Mouse (Mus musculus) MEL (cell line): ENCODE measurements around the gene Gm49486. TPM values are rescaled to one million over a fixed set of nuclear protein-coding genes. Genes with fewer than 3 reads are reported as not detected.

Source experiments
- DNase-seq: peaks from one replicate; pipeline ENCODE4 v3.0.0; 2011; ENCODE audit warnings: low read depth, low spot score
- H3K27ac ChIP-seq: 2 replicates; pipeline ENCODE4 v1.5.1; 2012; ENCODE audit warnings: low read depth, mild to moderate bottlenecking, control low read depth, low read length, moderate library complexity; ENCODE audit not compliant: control insufficient read depth
- H3K27me3 ChIP-seq, 2 experiments: fragments of 150-350 bp in 1 of 2; sonication (generic) in 1 of 2; 2 replicates each; pipeline ENCODE4 v1.6.1; 2012; ENCODE audit warnings: low read length in 2 of 2, mild to moderate bottlenecking in 2 of 2, improper control_type of control experiment in 1 of 2, moderate library complexity in 1 of 2; ENCODE audit not compliant: insufficient read depth in 2 of 2, control insufficient read depth in 1 of 2
- H3K36me3 ChIP-seq, 2 experiments: 2 replicates each; pipeline ENCODE4 v1.6.1; 2012 to 2014; ENCODE audit warnings: low read length in 2 of 2, improper control_type of control experiment in 1 of 2, inconsistent platforms in 1 of 2, mild to moderate bottlenecking in 1 of 2; ENCODE audit not compliant: insufficient read depth in 2 of 2, control insufficient read depth in 1 of 2
- H3K4me1 ChIP-seq, 2 experiments: fragments of 150-350 bp in 1 of 2; sonication (generic) in 1 of 2; 2 replicates each; pipeline ENCODE4 v1.6.1; 2012; ENCODE audit warnings: low read length in 2 of 2, improper control_type of control experiment in 1 of 2, mild to moderate bottlenecking in 1 of 2; ENCODE audit not compliant: insufficient read depth in 2 of 2, control insufficient read depth in 1 of 2
- H3K4me3 ChIP-seq, 2 experiments: fragments of 150-350 bp in 1 of 2; sonication (generic) in 1 of 2; 2 replicates each; pipeline ENCODE4 v1.5.1; 2012; ENCODE audit warnings: low read depth in 2 of 2, low read length in 2 of 2, mild to moderate bottlenecking in 2 of 2, moderate library complexity in 2 of 2, control low read depth in 1 of 2, improper control_type of control experiment in 1 of 2; ENCODE audit not compliant: control insufficient read depth in 1 of 2, insufficient read depth in 1 of 2
- H3K79me2 ChIP-seq: 2 replicates; pipeline ENCODE4 v1.6.1; 2012; ENCODE audit warnings: mild to moderate bottlenecking, low read length, moderate library complexity; ENCODE audit not compliant: control insufficient read depth, poor library complexity, insufficient read depth
- H3K9ac ChIP-seq: 2 replicates; pipeline ENCODE4 v1.6.1; 2012; ENCODE audit warnings: low read depth, mild to moderate bottlenecking, control low read depth, low read length, moderate library complexity; ENCODE audit not compliant: control insufficient read depth, poor library complexity, severe bottlenecking
- H3K9me3 ChIP-seq: fragments of 150-350 bp; sonication (generic); replicated peaks from 2 replicates; pipeline ENCODE4 v1.6.1; 2012; ENCODE audit warnings: mild to moderate bottlenecking, low read length, improper control_type of control experiment, moderate library complexity; ENCODE audit not compliant: insufficient read depth
- ELF1 ChIP-seq: IDR thresholded peaks from 2 replicates; pipeline ENCODE4 v1.6.1; 2014; ENCODE audit warnings: low read depth, mild to moderate bottlenecking, inconsistent platforms, low read length, improper control_type of control experiment, moderate library complexity
- GABPA ChIP-seq: IDR thresholded peaks from 2 replicates; pipeline ENCODE4 v1.6.1; 2012; ENCODE audit warnings: low read depth, mild to moderate bottlenecking, inconsistent platforms, low read length, improper control_type of control experiment, moderate library complexity
- HCFC1 ChIP-seq: IDR thresholded peaks from 2 replicates; pipeline ENCODE4 v1.6.1; 2012; ENCODE audit warnings: low read depth, mild to moderate bottlenecking, inconsistent platforms, low read length, improper control_type of control experiment, moderate library complexity
- MAX ChIP-seq: IDR thresholded peaks from 2 replicates; pipeline ENCODE4 v1.6.1; 2011; ENCODE audit warnings: low read length, improper control_type of control experiment
- MYC ChIP-seq: IDR thresholded peaks from 2 replicates; pipeline ENCODE4 v1.6.1; 2011; ENCODE audit warnings: low read depth, mild to moderate bottlenecking, low read length, improper control_type of control experiment, moderate library complexity
- SIN3A ChIP-seq: IDR thresholded peaks from 2 replicates; pipeline ENCODE4 v1.6.1; 2012; ENCODE audit warnings: low read length, improper control_type of control experiment, inconsistent platforms
- TAL1 ChIP-seq: IDR thresholded peaks from 2 replicates; pipeline ENCODE4 v1.6.1; 2012; ENCODE audit warnings: mild to moderate bottlenecking, inconsistent platforms, low read length, moderate library complexity, mixed read lengths
- TBP ChIP-seq: IDR thresholded peaks from 2 replicates; pipeline ENCODE4 v1.8.0; 2011; ENCODE audit warnings: low read depth, low read length, improper control_type of control experiment
- USF1 ChIP-seq: IDR thresholded peaks from 2 replicates; pipeline ENCODE4 v1.6.1; 2014; ENCODE audit warnings: low read depth, mild to moderate bottlenecking, inconsistent platforms, low read length, improper control_type of control experiment, moderate library complexity
- USF2 ChIP-seq, 2 experiments: IDR thresholded peaks; 2 replicates each; pipeline ENCODE4 v1.6.1; 2011 to 2012; ENCODE audit warnings: improper control_type of control experiment in 2 of 2, low read length in 2 of 2, borderline replicate concordance in 1 of 2, inconsistent platforms in 1 of 2, low read depth in 1 of 2, mild to moderate bottlenecking in 1 of 2; ENCODE audit not compliant: insufficient read depth in 1 of 2
- ZMIZ1 ChIP-seq: IDR thresholded peaks from 2 replicates; pipeline ENCODE4 v1.6.1; 2012; ENCODE audit warnings: low read depth, mild to moderate bottlenecking, inconsistent platforms, low read length, improper control_type of control experiment, moderate library complexity
- polyA plus RNA-seq, 2 experiments: library from polyadenylated mRNA; stranded (reverse) in 1 of 2; unstranded in 1 of 2; fragments of >175 nt in 1 of 2; fragments of >200 nt in 1 of 2; gene quantifications; 2 replicates each; pipeline versions ENCODE4 v1.2.1 to v1.2.4; 2012; ENCODE audit warnings: low replicate concordance in 2 of 2, low read depth in 1 of 2; ENCODE audit not compliant: insufficient read length in 2 of 2, insufficient read depth in 1 of 2, missing spikeins in 1 of 2
- total RNA-seq: library from RNA; depleted of rRNA; stranded (reverse); fragments of 300-350 nt; gene quantifications from 2 replicates; pipeline ENCODE4 v1.2.3, GENCODE M21; 2012

Gene Gm49486
- total and polyA plus RNA-seq, 3 experiments, result 0.12 to 0.46 TPM; not detected in 1

- no peak for DNase-seq
- no peaks in the 10 kb centered on the region for H3K4me1 ChIP-seq
- H3K36me3 ChIP-seq, result no peaks in the 10 kb centered on the region
- TF ChIP-seq USF1 (no peak), MYC (no peak), USF2 (IDR thresholded peaks at IDR 0.05; ENCODE audit: borderline replicate concordance in 1 of 2, insufficient read depth in 1 of 2, low read depth in 1 of 2, low read length in 2 of 2) (no peak)
- no peaks in the 10 kb centered on the region for H3K9me3 ChIP-seq
- H3K79me2 ChIP-seq, result no peaks in the 10 kb centered on the region
- H3K27ac ChIP-seq, result no peak overlapping the region
- H3K4me3 ChIP-seq, result no peak overlapping the region
- no peak overlapping the region for H3K9ac ChIP-seq
- H3K27me3 ChIP-seq, result no peaks in the 10 kb centered on the region
Observed at GRCm38 (mm10) chr15:79251168-79251567, 22.0 kb downstream of the Gm49486 start.

- H3K36me3 ChIP-seq, result no peaks in the 10 kb centered on the region
- no peak for DNase-seq
- TF ChIP-seq SIN3A (no peak), ZMIZ1 (no peak), MAX (no peak), TBP (no peak), ELF1 (no peak), GABPA (no peak), TAL1 (no peak)
- TF ChIP-seq, all 39 proteins: peak for 0
- no peaks in the 10 kb centered on the region for H3K4me1 ChIP-seq
- H3K4me3 ChIP-seq, result no peak overlapping the region
- no peaks in the 10 kb centered on the region for H3K27me3 ChIP-seq
- H3K27ac ChIP-seq, result no peak overlapping the region
- no peak overlapping the region for H3K9ac ChIP-seq
- H3K9me3 ChIP-seq, result no peaks in the 10 kb centered on the region
- H3K79me2 ChIP-seq, result no peaks in the 10 kb centered on the region
Observed at GRCm38 (mm10) chr15:79251781-79252491, 22.7 kb downstream of the Gm49486 start.

- H3K9me3 ChIP-seq, result no peaks in the 10 kb centered on the region
- no peaks in the 10 kb centered on the region for H3K27me3 ChIP-seq
- H3K9ac ChIP-seq, result no peak overlapping the region
- TF ChIP-seq GABPA (no peak), HCFC1 (no peak)
- no peaks in the 10 kb centered on the region for H3K79me2 ChIP-seq
- H3K27ac ChIP-seq, result no peak overlapping the region
- DNase-seq, result no peak
- no peaks in the 10 kb centered on the region for H3K36me3 ChIP-seq
- no peaks in the 10 kb centered on the region for H3K4me1 ChIP-seq
- H3K4me3 ChIP-seq, result no peak overlapping the region
Observed at GRCm38 (mm10) chr15:79252580-79252979, 23.4 kb downstream of the Gm49486 start.
